Mouse (Mus musculus): ENCODE data around the gene Dnajc9. TPM values are rescaled to one million over a fixed set of nuclear protein-coding genes. Genes with fewer than 3 reads are reported as not detected.

The Dnajc9 gene
- polyA plus RNA-seq (2012; rRNA removed), result 53.5 and 58.6 TPM in 2 replicates

GRCm38 (mm10) chr14:20388441-20389129 lies at the start of gene Dnajc9:
TSS of gene Dnajc9 (minus strand) at chr14:20388910.

GRCm38 (mm10) chr14:20393205-20393913 lies 4.6 kb upstream of the Dnajc9 start, which contains the start of gene Mrps16:
TSS of gene Mrps16 (minus strand) at chr14:20393634.

GRCm38 (mm10) chr14:20347991-20348541 lies 40.6 kb downstream of the Dnajc9 start, which contains the start of the genes Ecd and Fam149b:
TSS of gene Ecd (minus strand) at chr14:20348121.
TSS of gene Fam149b (plus strand) at chr14:20348162.

Other genes starting within 250 kb of the Dnajc9 start
- 20.9 and 22.6 TPM in 2 replicates for gene Kcnk5, start 207.1 kb downstream of the Dnajc9 start, polyA plus RNA-seq (2012; rRNA removed)
- gene Kcnk16, start 119.7 kb downstream of the Dnajc9 start, polyA plus RNA-seq (2012; rRNA removed), result 1.3 and 1.6 TPM in 2 replicates
- gene Nudt13, start 94.2 kb downstream of the Dnajc9 start, polyA plus RNA-seq (2012; rRNA removed), result 10.4 and 12.2 TPM in 2 replicates
- 18.9 and 21.6 TPM in 2 replicates for gene Ecd, start 40.8 kb downstream of the Dnajc9 start, polyA plus RNA-seq (2012; rRNA removed)
- gene Fam149b, start 40.7 kb downstream of the Dnajc9 start, polyA plus RNA-seq (2012; rRNA removed), result 21.4 and 32.7 TPM in 2 replicates
- gene Mrps16, start 4.7 kb upstream of the Dnajc9 start, polyA plus RNA-seq (2012; rRNA removed), result 34.9 and 47.4 TPM in 2 replicates
- gene Cfap70, start 63.3 kb upstream of the Dnajc9 start, polyA plus RNA-seq (2012; rRNA removed), result 1.2 TPM in 2 replicates
- gene Anxa7, start 91.2 kb upstream of the Dnajc9 start, polyA plus RNA-seq (2012; rRNA removed), result 89.2 and 116 TPM in 2 replicates
- gene Mss51, start 108.0 kb upstream of the Dnajc9 start, polyA plus RNA-seq (2012; rRNA removed), result 0.30 and 0.32 TPM in 2 replicates
- 6.5 and 8.3 TPM in 2 replicates for gene Ppp3cb, start 157.7 kb upstream of the Dnajc9 start, polyA plus RNA-seq (2012; rRNA removed)